Mouse (Mus musculus): ENCODE data around the gene 4933424G06Rik.

The 4933424G06Rik gene

DNA sequence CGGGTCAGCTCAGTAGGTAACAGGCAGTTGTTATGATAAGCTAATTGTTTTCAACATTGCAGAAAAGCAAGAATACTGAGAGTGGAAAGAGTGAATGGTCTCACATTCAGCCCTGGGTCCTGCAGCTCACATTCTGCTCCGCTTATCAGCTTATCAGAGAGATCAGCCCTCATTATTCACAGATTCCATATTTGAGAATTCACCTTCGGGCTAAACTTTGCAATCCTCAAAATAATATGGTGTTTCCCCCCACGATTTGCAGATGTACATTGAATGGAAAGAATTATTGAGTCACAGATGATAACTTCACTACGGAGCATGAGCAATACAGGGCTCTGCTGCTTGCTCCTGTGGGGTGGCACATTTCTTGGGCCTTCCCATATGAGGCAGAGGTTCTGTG is 58.8 kb downstream of the 4933424G06Rik start:
- DNase-seq (ENCODE audit: extremely low spot score, low spot score), result no peak

DNA sequence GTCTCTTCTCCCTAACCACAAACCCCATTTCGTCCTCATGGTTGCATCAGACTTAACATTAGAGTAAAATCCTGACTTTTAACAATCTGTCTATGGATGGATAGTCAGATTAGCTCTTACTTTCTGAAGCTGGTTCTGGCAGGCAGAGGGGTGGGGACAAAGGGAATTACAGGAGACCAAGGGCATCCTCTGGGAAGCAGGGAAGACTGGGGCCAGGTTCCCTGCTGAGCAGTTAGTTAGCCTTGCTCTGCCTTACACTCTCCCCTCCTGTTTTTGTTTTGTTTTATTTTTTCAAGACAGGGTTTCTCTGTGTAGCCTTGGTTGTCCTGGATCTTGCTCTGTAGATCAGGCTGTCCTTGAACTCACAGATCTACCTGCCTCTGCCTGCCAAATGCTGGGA is 60.0 kb downstream of the 4933424G06Rik start:
- DNase-seq (ENCODE audit: extremely low spot score, low spot score), result no peak

DNA sequence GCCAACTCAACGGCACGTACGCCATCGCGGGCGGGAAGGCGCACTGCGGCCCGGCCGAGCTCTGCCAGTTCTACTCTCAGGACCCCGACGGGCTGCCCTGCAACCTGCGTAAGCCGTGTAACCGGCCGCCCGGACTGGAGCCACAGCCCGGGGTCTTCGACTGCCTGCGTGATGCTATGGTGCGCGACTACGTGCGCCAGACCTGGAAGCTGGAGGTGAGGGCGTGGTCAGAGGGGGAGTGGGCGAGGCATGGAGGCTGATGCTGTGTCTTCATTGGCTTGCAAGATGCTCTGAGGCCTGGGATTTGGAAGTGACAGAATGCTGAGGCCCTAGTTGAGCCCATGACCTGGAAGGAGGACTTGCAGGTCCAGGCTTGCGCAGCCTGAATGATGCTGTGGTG is 61.0 kb downstream of the 4933424G06Rik start:
- peak; percentile 20 for DNase-seq (ENCODE audit: extremely low spot score, low spot score)

DNA sequence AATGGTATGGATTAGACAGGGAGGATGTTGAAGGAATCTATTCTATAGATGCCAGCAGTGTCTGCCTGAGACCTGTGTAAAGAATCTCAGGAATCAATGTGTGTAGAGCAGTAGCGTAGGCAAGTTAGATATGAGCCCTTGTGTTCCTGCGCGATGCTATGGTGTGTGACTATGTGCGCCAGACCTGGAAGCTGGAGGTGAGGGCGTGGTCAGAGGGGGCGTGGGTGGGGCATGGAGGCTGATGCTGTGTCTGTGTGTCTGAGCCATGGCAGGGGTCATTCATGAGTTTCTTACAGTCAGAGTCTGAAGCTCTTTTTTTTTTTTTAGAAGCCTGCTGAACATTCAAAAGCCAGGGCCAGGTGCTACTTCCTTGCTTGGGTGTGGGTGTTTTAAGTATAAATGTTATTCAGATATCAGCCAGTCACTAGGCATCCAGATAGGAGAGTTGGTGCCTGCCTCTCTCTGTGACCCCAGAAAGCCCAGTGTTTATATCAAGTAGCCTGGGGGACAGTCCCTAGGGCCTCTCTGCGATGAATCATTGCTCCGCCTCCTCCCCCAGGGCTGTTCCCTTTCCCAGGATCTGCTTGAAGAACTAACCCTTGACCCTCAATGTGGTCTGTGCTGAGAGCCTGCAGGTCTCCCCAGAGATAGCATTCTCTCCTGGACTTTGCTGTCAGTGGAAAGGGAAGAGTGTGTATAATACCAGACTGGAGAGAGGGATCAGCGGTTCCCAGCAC is 62.4 kb downstream of the 4933424G06Rik start:
- DNase-seq (ENCODE audit: extremely low spot score, low spot score), result no peak

DNA sequence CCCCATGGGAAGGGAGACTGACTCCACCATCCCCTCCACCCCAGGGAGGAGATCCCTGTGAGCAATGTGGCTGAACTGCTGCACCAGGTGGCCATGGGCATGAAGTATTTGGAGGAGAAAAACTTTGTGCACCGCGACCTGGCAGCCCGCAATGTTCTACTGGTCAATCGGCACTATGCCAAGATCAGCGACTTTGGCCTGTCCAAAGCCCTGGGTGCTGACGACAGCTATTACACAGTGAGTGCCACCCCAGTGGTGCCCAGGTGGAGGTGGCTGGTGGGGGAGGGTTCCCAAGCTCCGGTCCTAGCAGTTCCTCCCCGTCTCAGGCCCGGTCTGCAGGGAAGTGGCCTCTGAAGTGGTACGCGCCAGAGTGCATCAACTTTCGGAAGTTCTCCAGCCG is 70.8 kb downstream of the 4933424G06Rik start:
- DNase-seq (ENCODE audit: extremely low spot score, low spot score), result no peak

DNA sequence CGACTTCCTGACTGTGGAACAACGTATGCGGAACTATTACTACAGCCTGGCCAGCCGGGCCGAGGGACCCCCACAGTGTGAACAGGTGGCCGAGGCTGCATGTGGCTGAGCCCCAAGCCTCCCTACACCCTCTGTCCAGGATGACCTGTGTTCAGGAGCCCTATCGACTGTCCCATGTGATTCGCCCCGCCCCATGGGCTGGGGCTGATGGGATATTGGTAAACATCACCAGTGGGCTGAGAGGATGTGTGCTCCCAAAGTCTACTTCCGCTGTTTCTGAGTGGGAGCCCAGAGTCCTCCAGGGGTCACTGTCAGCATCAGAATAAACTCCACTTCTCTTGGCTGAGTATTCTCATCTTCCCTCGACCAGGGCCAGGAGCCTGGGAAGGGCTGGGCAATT is 72.5 kb downstream of the 4933424G06Rik start:
- DNase-seq (ENCODE audit: extremely low spot score, low spot score), result no peak

DNA sequence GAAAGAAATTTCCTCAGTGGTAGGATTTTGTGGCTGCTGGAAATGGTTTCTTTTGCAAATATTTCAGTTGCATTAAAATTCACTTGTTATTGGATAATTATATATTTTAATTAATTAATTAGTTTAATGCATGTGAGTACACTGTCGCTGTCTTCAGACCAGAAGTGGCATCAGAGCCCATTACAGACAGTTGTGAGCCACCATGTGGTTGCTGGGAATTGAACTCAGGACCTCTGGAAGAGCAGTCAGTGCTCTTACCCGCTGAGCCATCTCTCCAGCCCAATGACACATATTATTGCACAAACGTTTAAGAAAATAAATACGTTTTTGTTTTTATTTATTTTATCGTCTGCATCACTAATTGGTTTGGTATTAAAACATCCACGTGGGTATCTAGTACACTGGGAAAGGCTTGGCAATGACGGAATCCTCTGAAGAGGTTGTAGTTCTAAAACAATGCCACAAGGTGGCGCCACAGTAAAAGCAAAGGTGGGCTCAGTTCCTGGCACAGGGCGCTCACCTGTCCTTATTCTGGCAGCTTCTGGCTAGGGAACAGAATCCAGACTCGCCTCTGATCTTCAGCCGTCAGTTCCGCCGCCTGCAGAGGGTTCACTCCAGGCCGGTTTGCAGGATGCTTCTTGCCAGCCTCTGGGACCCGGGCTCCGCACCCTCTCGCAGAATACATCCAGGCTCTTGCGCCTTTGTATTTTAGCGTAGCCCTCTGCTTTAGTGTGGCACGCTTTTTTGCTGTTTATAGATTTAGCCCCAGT is 74.6 kb downstream of the 4933424G06Rik start:
- peak; percentile 81 for DNase-seq (ENCODE audit: extremely low spot score, low spot score)

DNA sequence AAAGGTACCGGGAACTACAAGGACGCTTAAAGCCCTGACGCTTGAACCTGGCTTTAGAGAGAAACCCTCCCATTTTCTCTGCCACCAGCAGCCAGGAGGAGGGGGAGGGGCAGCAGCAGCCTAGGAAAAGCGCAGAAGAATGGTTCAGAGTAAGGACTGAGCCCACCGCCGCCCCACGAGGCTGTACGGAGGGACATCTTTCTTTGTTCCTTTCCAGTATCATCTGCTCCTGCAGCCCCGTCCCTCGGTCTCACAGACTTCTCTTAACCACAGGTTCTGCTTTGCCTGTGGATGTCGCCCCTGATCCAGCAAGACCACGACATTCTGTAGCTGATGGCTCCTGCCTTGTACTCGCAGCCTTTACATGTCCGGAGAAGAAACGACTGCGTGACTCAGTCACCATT is 75.3 kb downstream of the 4933424G06Rik start:
- DNase-seq (ENCODE audit: extremely low spot score, low spot score), result peak; percentile 50

DNA sequence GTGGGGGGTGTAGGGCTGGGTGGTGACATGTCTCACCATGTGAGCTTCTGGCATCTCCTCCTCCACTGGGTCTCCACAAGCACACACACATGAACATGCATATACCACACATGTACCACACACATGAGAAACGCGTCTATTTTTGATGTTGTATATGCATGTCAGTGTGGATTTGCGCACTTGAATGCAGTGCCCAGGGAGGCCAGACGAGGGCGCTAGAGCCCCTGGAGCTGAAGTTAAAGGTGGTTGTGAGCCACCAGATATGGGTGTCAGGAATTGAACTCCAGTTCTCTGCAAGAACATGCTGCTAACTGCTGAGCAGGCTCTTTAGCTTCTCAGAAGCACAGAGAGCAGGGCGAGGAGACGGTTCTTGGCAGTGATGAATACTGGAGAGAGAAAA is 76.4 kb downstream of the 4933424G06Rik start:
- no peak for DNase-seq (ENCODE audit: extremely low spot score, low spot score)

DNA sequence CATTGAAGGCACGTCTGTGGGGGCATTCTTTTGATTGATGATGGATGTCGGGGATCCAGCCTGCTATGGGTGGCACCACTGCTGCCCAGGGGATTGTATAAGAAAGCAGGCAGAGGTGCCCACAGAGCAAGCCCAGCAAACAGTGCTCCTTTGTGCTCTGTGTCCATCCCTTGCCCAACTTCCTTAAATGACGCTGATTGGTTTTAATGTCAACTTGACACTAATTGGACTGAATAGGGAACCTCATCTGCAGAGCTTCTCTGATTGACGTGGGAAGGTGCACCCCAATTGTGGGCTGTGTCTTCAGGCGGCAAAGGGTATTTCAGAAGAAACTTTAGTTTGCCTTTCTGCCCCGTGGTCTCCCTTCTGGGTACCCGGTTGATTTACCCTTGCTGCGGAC is 79.5 kb downstream of the 4933424G06Rik start:
- DNase-seq (ENCODE audit: extremely low spot score, low spot score), result no peak

DNA sequence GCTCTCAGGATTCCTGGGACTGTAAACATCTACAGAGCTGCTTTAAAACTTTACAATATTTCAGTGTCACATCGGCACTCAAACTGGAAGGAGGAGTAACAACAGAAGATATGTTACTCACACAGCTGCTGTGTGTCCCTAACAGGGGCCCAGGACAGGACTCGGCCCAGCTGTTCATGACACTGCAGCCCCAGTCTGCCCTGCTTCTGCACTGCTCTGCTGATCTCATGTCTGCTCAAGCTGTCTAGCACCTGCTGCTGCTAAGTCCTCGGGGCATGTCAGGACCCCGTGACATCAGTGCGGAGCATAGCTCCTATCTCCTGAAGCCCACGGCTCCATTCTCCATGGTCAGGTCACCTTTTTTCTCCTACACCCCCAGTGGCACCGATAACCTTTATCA is 86.8 kb downstream of the 4933424G06Rik start:
- no peak for DNase-seq (ENCODE audit: extremely low spot score, low spot score)

DNA sequence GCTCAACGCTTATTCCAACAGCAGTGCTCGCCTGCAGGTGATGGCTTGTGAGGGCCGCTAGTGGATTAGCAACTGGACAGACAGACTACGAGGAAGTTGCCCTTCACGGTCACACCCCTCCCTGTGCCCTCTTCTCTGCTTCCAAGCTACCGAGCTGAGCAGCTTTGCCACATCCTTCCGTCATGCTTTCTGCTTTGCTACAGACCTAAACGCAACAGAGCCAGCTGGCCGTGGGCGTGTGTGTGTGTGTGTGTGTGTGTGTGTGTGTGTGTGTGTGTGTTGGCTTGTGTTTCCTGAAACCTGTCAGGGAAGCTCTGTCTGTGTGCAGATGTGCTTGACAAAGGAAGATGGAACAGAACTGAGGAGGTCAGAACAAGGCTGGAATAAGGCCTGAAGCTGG is 87.5 kb downstream of the 4933424G06Rik start:
- DNase-seq (ENCODE audit: extremely low spot score, low spot score), result no peak

DNA sequence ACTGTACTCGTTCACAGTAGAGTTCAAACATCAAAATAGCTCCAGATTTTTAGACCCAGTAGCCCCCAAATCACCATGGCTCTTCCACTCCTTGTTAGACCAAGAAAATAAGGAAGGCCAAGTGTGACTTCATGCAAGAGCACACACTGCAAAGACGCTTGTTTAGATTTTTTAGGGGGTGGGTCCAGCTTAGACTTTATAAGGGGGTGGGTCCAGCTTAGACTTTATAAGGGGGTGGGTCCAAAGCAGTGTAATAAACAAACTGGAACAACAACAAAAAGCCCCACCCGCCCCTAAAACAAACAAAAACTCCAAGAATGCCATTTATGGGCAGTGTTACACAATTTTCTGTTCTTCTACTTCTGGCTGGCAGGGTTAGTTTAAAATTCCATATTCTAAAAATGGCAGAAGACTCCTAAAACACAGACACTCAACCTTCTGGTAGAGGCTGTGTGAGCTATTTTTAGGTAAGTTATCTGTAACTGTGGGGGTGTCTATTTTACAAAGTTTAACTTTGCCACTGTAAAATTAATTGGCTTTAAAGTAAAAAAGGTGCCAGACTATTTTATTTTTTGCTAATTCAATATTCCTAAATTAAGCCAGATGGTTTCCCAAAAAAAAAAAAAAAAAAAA is 90.5 kb downstream of the 4933424G06Rik start:
- no peak for DNase-seq (ENCODE audit: extremely low spot score, low spot score)

DNA sequence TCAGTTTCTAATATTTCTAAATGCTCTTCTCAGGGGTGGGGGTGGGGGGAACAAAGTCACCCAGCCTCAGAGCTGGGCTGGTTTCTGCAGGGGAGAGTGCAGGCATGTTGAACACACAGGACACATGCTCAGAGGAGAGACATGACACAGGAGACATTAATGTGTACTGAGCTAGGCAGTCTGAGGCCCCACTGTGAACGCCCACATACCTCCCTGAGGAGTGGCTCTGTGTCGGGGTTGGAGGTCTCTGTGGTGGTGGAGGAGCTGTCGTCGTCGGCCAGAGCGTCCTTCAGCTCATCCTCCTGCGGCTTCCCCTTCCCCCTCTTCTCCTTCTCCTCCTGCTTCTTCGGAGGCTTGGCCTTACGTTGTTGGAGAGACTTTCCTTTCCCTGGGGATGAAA is 94.3 kb downstream of the 4933424G06Rik start:
- DNase-seq (ENCODE audit: extremely low spot score, low spot score), result no peak

DNA sequence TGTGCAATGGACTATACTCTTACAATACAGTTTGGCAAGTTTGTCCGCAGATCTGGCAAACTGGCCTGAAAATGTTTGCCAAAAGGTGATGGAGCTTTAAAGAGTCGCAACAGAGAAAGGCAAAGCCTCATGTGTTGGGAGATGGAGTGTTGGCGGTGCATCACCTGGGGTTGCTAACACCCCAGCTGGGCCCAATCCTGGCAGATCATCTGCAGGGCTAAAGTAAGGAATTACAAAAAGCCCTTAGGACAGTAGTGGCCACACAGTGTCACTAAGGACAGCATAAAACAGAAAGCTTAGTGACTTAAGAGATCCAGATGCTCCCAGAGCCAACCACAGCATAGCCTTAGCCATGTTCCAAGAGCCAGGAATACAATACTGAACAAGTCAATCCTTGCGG is 94.9 kb downstream of the 4933424G06Rik start:
- no peak for DNase-seq (ENCODE audit: extremely low spot score, low spot score)

DNA sequence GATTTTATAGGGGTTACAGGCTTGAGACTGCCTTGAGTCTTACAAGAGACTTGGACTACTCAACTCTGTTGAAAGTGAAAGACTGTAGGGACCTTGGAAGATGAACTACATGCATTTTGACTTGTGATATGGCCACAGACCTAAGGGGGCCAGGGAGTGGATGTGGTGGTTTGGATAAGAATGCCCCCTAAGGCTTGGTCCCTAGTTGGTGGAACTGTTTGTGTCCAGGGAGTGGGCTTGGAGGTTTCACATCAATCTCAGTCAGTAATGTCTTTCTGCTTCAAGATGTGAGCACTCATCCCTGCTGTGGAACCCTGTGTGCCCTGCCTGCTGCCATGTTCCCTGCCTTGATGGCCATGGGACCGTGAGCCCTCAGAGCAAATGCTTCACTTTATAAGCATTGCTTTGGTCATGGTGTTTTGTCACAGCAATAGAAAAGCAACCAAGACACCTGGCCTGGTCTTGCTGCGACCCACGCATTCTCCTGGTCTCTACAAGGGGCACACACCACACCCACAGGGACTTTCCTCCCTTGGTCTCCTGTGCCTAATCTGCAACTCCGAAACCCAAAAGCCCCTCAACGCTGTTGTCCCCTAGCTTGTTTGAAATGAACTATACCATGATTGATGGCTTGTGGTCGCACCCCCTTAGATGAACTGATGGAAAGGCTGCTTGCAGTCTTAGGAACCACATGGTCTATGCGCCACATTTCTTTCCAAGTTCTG is 96.4 kb downstream of the 4933424G06Rik start:
- no peak for DNase-seq (ENCODE audit: extremely low spot score, low spot score)

DNA sequence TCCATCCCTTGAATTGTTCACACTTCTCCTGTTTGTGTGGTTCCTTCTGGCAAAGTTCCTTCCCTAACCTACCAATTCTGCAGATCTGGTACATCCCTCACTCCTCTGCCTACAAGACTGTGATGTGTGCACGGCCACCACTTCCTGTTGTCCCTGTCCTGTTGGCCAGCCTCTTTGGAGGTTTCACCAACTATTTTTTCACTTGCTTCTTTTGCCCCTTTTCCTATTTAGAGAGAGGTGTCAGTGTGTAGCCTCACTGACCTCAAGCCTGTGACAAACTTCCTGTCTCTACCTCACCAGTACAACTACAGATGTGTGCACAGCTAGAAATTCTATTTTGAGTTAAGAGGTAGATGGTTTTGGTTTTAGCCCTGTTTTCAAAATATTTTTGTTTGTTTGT is 97.1 kb downstream of the 4933424G06Rik start:
- DNase-seq (ENCODE audit: extremely low spot score, low spot score), result no peak
